In the genomic region with DNA sequence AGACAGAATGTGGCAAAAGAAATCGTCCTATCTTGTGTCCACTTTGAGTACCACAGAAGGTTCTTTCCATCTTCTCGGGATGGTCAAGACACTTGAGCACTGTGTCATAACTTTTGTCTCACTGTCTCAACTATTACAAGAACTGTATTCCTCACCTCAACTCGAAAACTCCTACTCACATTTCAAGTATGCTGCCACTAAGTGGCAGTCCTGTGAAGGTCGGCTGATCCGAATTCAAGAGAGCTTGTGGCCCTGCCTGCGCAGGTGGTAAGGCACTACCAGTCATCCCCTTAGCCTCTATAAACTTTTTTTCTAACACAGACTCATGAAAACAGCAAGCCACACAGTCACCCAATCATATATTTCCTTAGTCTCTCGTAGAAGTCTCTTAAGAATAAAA, we compare ENCODE assay signal across 31 mouse cellular contexts.
"Had no signal": no experiment of that assay in that cellular context is flagged by ENCODE, and none has a peak within 500 bp of the region (broad histone marks: within the 10 kb centered on the region; RNA-seq: fewer than 3 reads in every experiment).

No protein-coding gene starts in this region.

- H3K9ac ChIP-seq: limb, embryonic 12.5 days; limb, embryonic 13.5 days; limb, embryonic 15.5 days; liver, embryonic 12.5 days; liver, embryonic 13.5 days; liver, embryonic 14.5 days; liver, embryonic 15.5 days; liver, postnatal 0 days; lung, embryonic 14.5 days; lung, embryonic 15.5 days; midbrain, embryonic 12.5 days; midbrain, embryonic 13.5 days; midbrain, embryonic 15.5 days had no signal

- H3K4me2 ChIP-seq: limb, embryonic 12.5 days; limb, embryonic 13.5 days; limb, embryonic 15.5 days; liver, embryonic 11.5 days; liver, embryonic 12.5 days; liver, embryonic 13.5 days; liver, embryonic 15.5 days; lung, embryonic 14.5 days; lung, embryonic 15.5 days; midbrain, embryonic 11.5 days; midbrain, embryonic 12.5 days; midbrain, embryonic 13.5 days; midbrain, embryonic 15.5 days had no signal

- H3K36me3 ChIP-seq: limb, embryonic 10.5 days; limb, embryonic 12.5 days; limb, embryonic 13.5 days; limb, embryonic 15.5 days; liver, embryonic 12.5 days; liver, embryonic 13.5 days; liver, embryonic 15.5 days; lung, embryonic 15.5 days; midbrain, embryonic 10.5 days; midbrain, embryonic 12.5 days; midbrain, embryonic 13.5 days; midbrain, embryonic 15.5 days had no signal

- H3K27ac ChIP-seq: limb, embryonic 10.5 days; limb, embryonic 12.5 days; limb, embryonic 13.5 days; limb, embryonic 15.5 days; liver, embryonic 12.5 days; liver, embryonic 13.5 days; liver, embryonic 14.5 days; liver, embryonic 15.5 days; lung, embryonic 15.5 days; macrophage; midbrain, embryonic 10.5 days; midbrain, embryonic 12.5 days; midbrain, embryonic 13.5 days; midbrain, embryonic 15.5 days had no signal

- DNase-seq: left cerebral cortex, postnatal 4 days; liver; liver, embryonic 13.5 days; liver, postnatal 0 days; lung, adult 18-20 months; lung, adult 2 months; lung, embryonic 14.5 days; lung, postnatal 10 days; lung, postnatal 14 days; lung, postnatal 36 days; lung, postnatal 4 days; midbrain, embryonic 14.5 days had no signal

- H3K9me3 ChIP-seq: limb, embryonic 10.5 days; limb, embryonic 12.5 days; limb, embryonic 13.5 days; limb, embryonic 15.5 days; liver, embryonic 12.5 days; liver, embryonic 13.5 days; liver, embryonic 15.5 days; lung, embryonic 15.5 days; megakaryocyte, embryonic 14.5 days; midbrain, embryonic 10.5 days; midbrain, embryonic 12.5 days; midbrain, embryonic 13.5 days; midbrain, embryonic 15.5 days had no signal

- H3K4me1 ChIP-seq: limb, embryonic 10.5 days; limb, embryonic 12.5 days; limb, embryonic 13.5 days; limb, embryonic 15.5 days; liver, embryonic 12.5 days; liver, embryonic 13.5 days; liver, embryonic 15.5 days; lung, embryonic 15.5 days; megakaryocyte, embryonic 14.5 days; midbrain, embryonic 10.5 days; midbrain, embryonic 12.5 days; midbrain, embryonic 13.5 days; midbrain, embryonic 15.5 days had no signal

- H3K27me3 ChIP-seq: limb, embryonic 12.5 days; limb, embryonic 13.5 days; limb, embryonic 15.5 days; liver, embryonic 12.5 days; liver, embryonic 13.5 days; liver, embryonic 15.5 days; lung, embryonic 15.5 days; megakaryocyte, embryonic 14.5 days; midbrain, embryonic 12.5 days; midbrain, embryonic 13.5 days; midbrain, embryonic 15.5 days had no signal

- ATAC-seq: liver, embryonic 12.5 days; liver, postnatal 0 days; lung, postnatal 0 days; midbrain, embryonic 13.5 days; midbrain, embryonic 15.5 days; midbrain, embryonic 16.5 days had no signal

- H3K4me3 ChIP-seq: limb, embryonic 10.5 days; limb, embryonic 12.5 days; limb, embryonic 13.5 days; limb, embryonic 15.5 days; liver, embryonic 12.5 days; liver, embryonic 13.5 days; liver, embryonic 15.5 days; lung, embryonic 15.5 days; megakaryocyte, embryonic 14.5 days; midbrain, embryonic 10.5 days; midbrain, embryonic 12.5 days; midbrain, embryonic 13.5 days; midbrain, embryonic 15.5 days; myocyte had no signal
